Mouse (Mus musculus) midbrain, embryonic 16.5 days (tissue): ENCODE results near the gene Otog. TPM values are rescaled to one million over a fixed set of nuclear protein-coding genes. Genes with fewer than 3 reads are reported as not detected.

Experiments
- ATAC-seq: fragments of 200-750 bp; cut with Nextera tagmentation; 2 replicates; pipeline ENCODE4 v1.8.0; 2017; ENCODE audit warnings: moderate TSS enrichment
- H3K27ac ChIP-seq: fragments of 300-500 bp; sonication (generic); 2 replicates; pipeline ENCODE4 v1.5.1; 2014; ENCODE audit warnings: mild to moderate bottlenecking, low read length, mixed read lengths
- H3K27me3 ChIP-seq: fragments of 300-500 bp; sonication (generic); 2 replicates; pipeline ENCODE4 v1.6.1; 2014; ENCODE audit warnings: low read depth, low read length, mixed read lengths; ENCODE audit not compliant: control insufficient read depth, insufficient read depth
- H3K36me3 ChIP-seq: fragments of 300-500 bp; sonication (generic); 2 replicates; pipeline ENCODE4 v1.6.1; 2014; ENCODE audit warnings: mild to moderate bottlenecking, low read length, moderate library complexity, mixed read lengths; ENCODE audit not compliant: control insufficient read depth, insufficient read depth
- H3K4me1 ChIP-seq: fragments of 300-500 bp; sonication (generic); 2 replicates; pipeline ENCODE4 v1.6.1; 2014; ENCODE audit warnings: mild to moderate bottlenecking, low read length, mixed read lengths; ENCODE audit not compliant: control insufficient read depth, insufficient read depth
- H3K4me2 ChIP-seq: fragments of 300-500 bp; sonication (generic); 2 replicates; pipeline ENCODE4 v1.6.1; 2014; ENCODE audit warnings: mild to moderate bottlenecking, low read length, mixed read lengths
- H3K4me3 ChIP-seq: fragments of 300-500 bp; sonication (generic); 2 replicates; pipeline ENCODE4 v1.5.1; 2014; ENCODE audit warnings: low read depth, mild to moderate bottlenecking, low read length, moderate library complexity, mixed read lengths
- H3K9ac ChIP-seq: fragments of 300-500 bp; sonication (generic); 2 replicates; pipeline ENCODE4 v1.6.1; 2014; ENCODE audit warnings: low read depth, low read length, mixed read lengths
- H3K9me3 ChIP-seq: fragments of 300-500 bp; sonication (generic); replicated peaks from 2 replicates; pipeline ENCODE4 v1.6.1; 2014; ENCODE audit warnings: mild to moderate bottlenecking, low read length, mixed read lengths; ENCODE audit not compliant: control insufficient read depth, poor library complexity, severe bottlenecking
- WGBS: fragments of 180-500 bp; shearing (Covaris S2); extraction: QIAGEN DNeasy Blood & Tissue Kit; methylation state at CpG from one replicate; pipeline ENCODE4 v1.1.7; 2014; 5-methylcytosine and 5-hydroxymethylcytosine counted together
- polyA plus RNA-seq: library from polyadenylated mRNA; unstranded; fragments of >200 nt; fragmentation: Nextera tagmentation; extraction: Ambion mirVana; gene quantifications from 2 replicates; pipeline ENCODE4 v1.2.1, GENCODE M21; 2015

Gene Otog
- polyA plus RNA-seq, 1 experiment from 2014 or later, result 0.08 TPM

DNA sequence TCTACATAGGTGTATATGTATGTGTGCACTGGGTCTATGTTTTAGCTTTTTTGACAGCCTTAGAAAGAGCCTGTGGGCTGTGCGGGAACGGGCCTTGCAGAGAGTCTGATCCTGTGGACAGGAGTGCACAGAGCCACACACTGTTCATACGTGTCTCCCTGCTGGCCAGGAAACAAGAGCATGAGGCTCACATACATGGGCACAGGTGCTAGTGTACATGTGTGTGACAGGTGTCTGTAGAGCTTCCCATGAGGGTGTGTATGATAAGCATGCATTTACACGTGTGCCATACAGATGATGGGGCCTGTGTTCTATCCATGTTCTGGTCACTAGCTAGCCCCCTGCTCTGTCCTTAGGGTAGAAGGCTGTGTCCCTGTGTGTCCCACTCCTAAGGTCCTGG is 45.6 kb downstream of the Otog start:
- no peaks in the 10 kb centered on the region for H3K36me3 ChIP-seq
- ATAC-seq, result no peak
- no peak overlapping the region for H3K27ac ChIP-seq
- H3K27me3 ChIP-seq, result no peaks in the 10 kb centered on the region
- no peak overlapping the region for H3K4me3 ChIP-seq
- 93% methylated on average over 4 of the region's 4 CpGs for WGBS
- H3K9me3 ChIP-seq, result no peaks in the 10 kb centered on the region
- no peak overlapping the region for H3K9ac ChIP-seq
- no peak overlapping the region for H3K4me2 ChIP-seq
- H3K4me1 ChIP-seq, result no peaks in the 10 kb centered on the region

DNA sequence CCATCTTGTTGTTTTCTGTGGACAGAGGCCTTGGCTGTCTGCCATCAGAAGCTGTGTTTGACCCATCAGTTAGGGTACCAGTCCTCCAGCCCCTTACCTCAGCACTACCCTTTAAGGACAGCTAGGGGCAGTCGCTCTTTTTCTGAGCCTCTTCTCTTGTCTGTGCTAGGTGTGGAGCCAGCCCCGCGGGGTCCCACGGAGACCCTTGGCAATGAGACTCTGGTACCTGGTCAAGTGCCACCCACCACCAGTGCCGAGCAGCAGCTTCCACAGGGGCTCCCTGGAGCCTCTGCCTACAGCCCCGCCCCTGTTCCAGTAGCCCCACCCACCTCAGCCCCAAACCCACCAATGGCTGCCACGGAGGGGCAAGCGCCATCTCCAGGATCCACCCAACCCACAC is 46.3 kb downstream of the Otog start:
- WGBS, result 31% methylated on average over 8 of the region's 8 CpGs

GRCm38 (mm10) chr7:46296330-46296729 is 55.5 kb downstream of the Otog start:
- Histone ChIP-seq H3K4me1 (no peaks in the 10 kb centered on the region), H3K36me3 (no peaks in the 10 kb centered on the region), H3K9ac (no peak overlapping the region), H3K9me3 (no peaks in the 10 kb centered on the region), H3K4me3 (no peak overlapping the region), H3K27ac (no peak overlapping the region), H3K27me3 (no peaks in the 10 kb centered on the region), H3K4me2 (no peak overlapping the region)
- no peak for ATAC-seq
- WGBS, result 23% methylated on average over 6 of the region's 6 CpGs

More for the DNA sequence above, 46.3 kb downstream of the Otog start:
- Histone ChIP-seq H3K9ac (no peak overlapping the region), H3K36me3 (no peaks in the 10 kb centered on the region), H3K9me3 (no peaks in the 10 kb centered on the region), H3K4me1 (no peaks in the 10 kb centered on the region), H3K27ac (no peak overlapping the region), H3K4me2 (no peak overlapping the region), H3K4me3 (no peak overlapping the region), H3K27me3 (no peaks in the 10 kb centered on the region)
- ATAC-seq, result no peak

- H3K36me3 ChIP-seq, result no peaks in the 10 kb centered on the region
- ATAC-seq, result no peak
- no peak overlapping the region for H3K4me3 ChIP-seq
- WGBS, result 84% methylated on average over 12 of the region's 12 CpGs
- no peaks in the 10 kb centered on the region for H3K4me1 ChIP-seq
- H3K9ac ChIP-seq, result no peak overlapping the region
- H3K9me3 ChIP-seq, result no peaks in the 10 kb centered on the region
- no peak overlapping the region for H3K4me2 ChIP-seq
- no peak overlapping the region for H3K27ac ChIP-seq
- H3K27me3 ChIP-seq, result no peaks in the 10 kb centered on the region
These were observed 60.3 kb downstream of the Otog start for GRCm38 (mm10) chr7:46301031-46301632.

DNA sequence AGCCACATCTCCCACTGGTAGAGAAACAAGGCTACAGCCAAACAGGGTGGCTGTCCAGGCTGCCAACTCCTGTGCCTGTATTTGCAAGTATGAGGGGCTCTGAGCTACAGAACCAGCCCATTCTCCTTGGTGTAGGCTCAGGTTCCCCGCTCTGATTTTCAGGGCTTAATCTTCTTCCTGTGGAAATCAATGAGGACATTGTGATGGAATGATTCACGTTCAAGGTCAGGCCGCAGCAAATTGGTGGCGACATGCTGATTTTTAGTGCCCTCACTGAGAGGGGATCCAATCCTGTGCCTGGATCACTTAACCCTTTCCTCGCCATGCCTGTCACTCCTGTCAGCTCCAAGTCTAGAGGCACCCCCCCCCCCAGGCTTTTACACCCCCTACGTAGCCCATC is 72.7 kb downstream of the Otog start:
- Histone ChIP-seq H3K4me1 (peaks cover 4% of the 10 kb centered on the region), H3K27me3 (no peaks in the 10 kb centered on the region), H3K36me3 (no peaks in the 10 kb centered on the region), H3K9ac (no peak overlapping the region), H3K9me3 (no peaks in the 10 kb centered on the region), H3K4me2 (no peak overlapping the region), H3K4me3 (no peak overlapping the region), H3K27ac (no peak overlapping the region)
- 36% methylated on average over 6 of the region's 6 CpGs for WGBS
- no peak for ATAC-seq

GRCm38 (mm10) chr7:46314220-46315009 is 73.6 kb downstream of the Otog start:
- peaks cover 4% of the 10 kb centered on the region for H3K4me1 ChIP-seq
- no peaks in the 10 kb centered on the region for H3K27me3 ChIP-seq
- no peak overlapping the region for H3K4me3 ChIP-seq
- no peak overlapping the region for H3K9ac ChIP-seq
- no peak overlapping the region; the same call in 1 of the 2 replicates for H3K4me2 ChIP-seq
- 33% methylated on average over 3 of the region's 6 CpGs for WGBS
- ATAC-seq, result peak; percentile 51
- no peak overlapping the region for H3K27ac ChIP-seq
- no peaks in the 10 kb centered on the region for H3K9me3 ChIP-seq
- no peaks in the 10 kb centered on the region for H3K36me3 ChIP-seq

DNA sequence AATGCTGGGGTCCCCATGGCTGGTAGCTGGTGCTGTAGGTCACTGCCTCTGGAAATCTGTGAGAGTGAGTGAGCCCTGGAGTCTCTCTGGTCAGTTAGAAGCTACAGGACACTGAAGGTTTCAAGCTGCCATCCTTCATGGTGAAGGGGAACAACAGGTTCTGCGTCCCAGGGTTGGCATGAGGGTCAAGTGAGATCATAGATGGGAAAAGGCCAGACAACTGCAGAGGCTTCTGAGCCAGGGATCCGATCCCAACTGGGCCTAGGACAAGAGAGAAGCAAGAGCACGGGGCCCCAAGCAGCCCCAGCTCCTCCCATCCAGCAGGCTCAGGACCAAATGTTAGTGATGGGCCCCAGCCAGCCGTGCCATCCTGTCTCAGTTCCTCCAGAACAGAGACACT is 74.9 kb downstream of the Otog start:
- H3K4me2 ChIP-seq, result no peak overlapping the region
- H3K36me3 ChIP-seq, result no peaks in the 10 kb centered on the region
- no peak overlapping the region for H3K9ac ChIP-seq
- H3K9me3 ChIP-seq, result no peaks in the 10 kb centered on the region
- H3K27ac ChIP-seq, result no peak overlapping the region
- ATAC-seq, result no peak
- no peaks in the 10 kb centered on the region for H3K27me3 ChIP-seq
- H3K4me1 ChIP-seq, result peaks cover 4% of the 10 kb centered on the region
- H3K4me3 ChIP-seq, result no peak overlapping the region
- 72% methylated on average over 4 of the region's 4 CpGs for WGBS

GRCm38 (mm10) chr7:46316948-46317347 is 76.2 kb downstream of the Otog start:
- Histone ChIP-seq H3K27me3 (no peaks in the 10 kb centered on the region), H3K36me3 (no peaks in the 10 kb centered on the region), H3K27ac (no peak overlapping the region), H3K4me3 (no peak overlapping the region), H3K4me2 (no peak overlapping the region), H3K9me3 (no peaks in the 10 kb centered on the region), H3K9ac (no peak overlapping the region), H3K4me1 (peaks cover 4% of the 10 kb centered on the region)
- WGBS, result 15% methylated on average over 7 of the region's 7 CpGs
- ATAC-seq, result no peak

DNA sequence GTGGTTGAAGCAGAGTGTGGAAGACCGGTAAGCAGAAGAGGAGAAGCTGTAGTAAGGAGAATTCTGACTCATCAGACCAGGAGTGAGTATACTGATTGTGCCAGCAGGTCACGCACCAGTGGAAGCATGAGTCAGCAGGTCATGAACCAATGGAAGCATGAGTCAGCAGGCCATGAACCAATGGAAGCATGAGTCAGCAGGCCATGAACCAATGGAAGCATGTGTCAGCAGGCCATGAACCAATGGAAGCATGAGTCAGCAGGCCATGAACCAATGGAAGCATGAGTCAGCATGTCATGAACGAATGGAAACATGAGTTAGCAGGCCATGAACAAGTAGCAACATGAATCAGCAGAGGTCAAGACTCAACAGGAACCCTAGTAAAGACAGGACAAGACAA is 80.5 kb downstream of the Otog start:
- no peak for ATAC-seq
- Histone ChIP-seq H3K4me1 (no peaks in the 10 kb centered on the region), H3K27me3 (no peaks in the 10 kb centered on the region), H3K9ac (no peak overlapping the region), H3K4me2 (no peak overlapping the region), H3K9me3 (no peaks in the 10 kb centered on the region), H3K27ac (no peak overlapping the region), H3K36me3 (no peaks in the 10 kb centered on the region), H3K4me3 (no peak overlapping the region)
- 83% methylated on average over 3 of the region's 3 CpGs for WGBS
